20 mouse cellular contexts compared by ENCODE assay signal in the genomic region with DNA sequence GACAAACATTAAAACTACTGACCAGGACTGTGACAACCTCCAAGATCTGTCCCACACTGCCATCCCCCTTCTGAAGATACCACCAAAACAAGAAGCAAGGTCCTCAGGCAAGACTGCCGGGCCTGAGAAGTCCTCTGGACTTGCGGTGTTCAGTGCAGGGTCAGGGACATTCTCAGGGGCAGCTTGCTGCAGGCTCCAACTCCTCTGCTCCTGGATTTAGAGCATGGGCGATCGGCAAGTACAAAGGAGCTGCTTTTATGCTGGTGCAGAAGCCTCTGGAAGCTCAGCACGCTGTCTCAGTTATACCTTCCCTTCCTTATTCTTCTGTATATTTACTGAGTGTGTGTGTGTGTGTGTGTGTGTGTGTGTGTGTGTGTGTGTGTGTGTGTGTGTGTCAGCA.
DNase-seq lines count a peak whose midpoint lies in the region; ATAC-seq and TF ChIP-seq lines count a peak whose summit lies in the region.
"Had no signal": no experiment of that assay in that cellular context is flagged by ENCODE, and none has a peak within 500 bp of the region (broad histone marks: within the 10 kb centered on the region; RNA-seq: fewer than 3 reads in every experiment).

No protein-coding gene starts in this region.

- H3K4me3 ChIP-seq in hindbrain, embryonic 10.5 days = no peak overlapping the region
- no peak overlapping the region for H3K4me3 ChIP-seq in hindbrain, embryonic 16.5 days (ENCODE audit: low read length)
- no peak overlapping the region for H3K4me3 ChIP-seq in midbrain, embryonic 10.5 days
- H3K4me3 ChIP-seq in midbrain, postnatal 0 days (ENCODE audit: low read depth, low read length) = no peak overlapping the region
- H3K4me3 ChIP-seq in midbrain, embryonic 12.5 days = no peak overlapping the region
- H3K4me3 ChIP-seq in midbrain, embryonic 16.5 days (ENCODE audit: low read depth, low read length) = no peak overlapping the region
- H3K4me3 ChIP-seq: embryonic facial prominence, embryonic 10.5 days; erythroblast, embryonic 14.5 days; forebrain, embryonic 10.5 days; heart, embryonic 10.5 days; heart, embryonic 15.5 days had no signal

- peaks cover 7% of the 10 kb centered on the region; the same call in 1 of the 2 replicates for H3K4me1 ChIP-seq in hindbrain, embryonic 10.5 days (replicated peaks)
- no peaks in the 10 kb centered on the region; the same call in 1 of the 2 replicates for H3K4me1 ChIP-seq in hindbrain, embryonic 16.5 days (ENCODE audit: control insufficient read depth, insufficient read depth, low read depth, low read length)
- peaks cover 14% of the 10 kb centered on the region; the same call in 1 of the 2 replicates for H3K4me1 ChIP-seq in midbrain, embryonic 10.5 days
- H3K4me1 ChIP-seq in midbrain, postnatal 0 days (ENCODE audit: insufficient read depth, low read length) = no peaks in the 10 kb centered on the region
- H3K4me1 ChIP-seq in midbrain, embryonic 12.5 days = peaks cover 17% of the 10 kb centered on the region
- H3K4me1 ChIP-seq in midbrain, embryonic 16.5 days (ENCODE audit: control insufficient read depth, insufficient read depth, low read length) = peaks cover 9% of the 10 kb centered on the region
- H3K4me1 ChIP-seq: embryonic facial prominence, embryonic 10.5 days; heart, embryonic 15.5 days had no signal

- H3K27ac ChIP-seq in hindbrain, embryonic 10.5 days = 0 out of 2 replicates have a peak overlapping the region, but pooled peaks have one; percentile 8
- H3K27ac ChIP-seq in hindbrain, embryonic 16.5 days (ENCODE audit: low read depth, low read length) = no peak overlapping the region
- H3K27ac ChIP-seq in midbrain, embryonic 10.5 days (replicated peaks) = peak overlapping the region; percentile 63
- H3K27ac ChIP-seq in midbrain, postnatal 0 days (ENCODE audit: low read depth, low read length) = no peak overlapping the region
- peak overlapping the region; percentile 75 for H3K27ac ChIP-seq in midbrain, embryonic 12.5 days (replicated peaks)
- H3K27ac ChIP-seq in midbrain, embryonic 16.5 days (ENCODE audit: low read length) = no peak overlapping the region
- H3K27ac ChIP-seq: embryonic facial prominence, embryonic 10.5 days; forebrain, embryonic 10.5 days; heart, embryonic 10.5 days; heart, embryonic 15.5 days had no signal

- H3K27me3 ChIP-seq in hindbrain, embryonic 10.5 days (ENCODE audit: insufficient read depth, poor library complexity, severe bottlenecking) = no peaks in the 10 kb centered on the region
- no peaks in the 10 kb centered on the region for H3K27me3 ChIP-seq in hindbrain, embryonic 16.5 days (replicated peaks; ENCODE audit: control insufficient read depth, insufficient read depth, low read length)
- H3K27me3 ChIP-seq in midbrain, embryonic 10.5 days (ENCODE audit: low read depth, poor library complexity, severe bottlenecking) = no peaks in the 10 kb centered on the region
- H3K27me3 ChIP-seq in midbrain, postnatal 0 days (ENCODE audit: insufficient read depth, low read length) = no peaks in the 10 kb centered on the region
- no peaks in the 10 kb centered on the region for H3K27me3 ChIP-seq in midbrain, embryonic 12.5 days
- no peaks in the 10 kb centered on the region for H3K27me3 ChIP-seq in midbrain, embryonic 16.5 days (ENCODE audit: control insufficient read depth, insufficient read depth, low read depth, low read length)
- H3K27me3 ChIP-seq: heart, embryonic 15.5 days had no signal

- no peak for TF ChIP-seq CTCF in midbrain, postnatal 0 days (IDR thresholded peaks at IDR 0.05)

- no peak overlapping the region for H3K4me2 ChIP-seq in hindbrain, embryonic 16.5 days (ENCODE audit: low read length)
- H3K4me2 ChIP-seq in midbrain, postnatal 0 days (ENCODE audit: low read depth, low read length, poor library complexity, severe bottlenecking) = no peak overlapping the region
- H3K4me2 ChIP-seq in midbrain, embryonic 12.5 days (replicated peaks) = no peak overlapping the region
- H3K4me2 ChIP-seq in midbrain, embryonic 16.5 days (ENCODE audit: low read length) = no peak overlapping the region
- H3K4me2 ChIP-seq: heart, embryonic 15.5 days had no signal

- no peaks in the 10 kb centered on the region for H3K9me3 ChIP-seq in hindbrain, embryonic 10.5 days
- no peaks in the 10 kb centered on the region for H3K9me3 ChIP-seq in hindbrain, embryonic 16.5 days (ENCODE audit: control insufficient read depth, low read length)
- H3K9me3 ChIP-seq in midbrain, embryonic 10.5 days (replicated peaks) = peaks cover 3% of the 10 kb centered on the region; the same call in 1 of the 2 replicates
- no peaks in the 10 kb centered on the region for H3K9me3 ChIP-seq in midbrain, postnatal 0 days (ENCODE audit: low read length)
- H3K9me3 ChIP-seq in midbrain, embryonic 12.5 days = no peaks in the 10 kb centered on the region
- H3K9me3 ChIP-seq in midbrain, embryonic 16.5 days (replicated peaks; ENCODE audit: control insufficient read depth, low read length, poor library complexity, severe bottlenecking) = no peaks in the 10 kb centered on the region
- H3K9me3 ChIP-seq: embryonic facial prominence, embryonic 10.5 days; forebrain, embryonic 10.5 days; heart, embryonic 10.5 days; heart, embryonic 15.5 days had no signal

- no peak for DNase-seq in hindbrain, embryonic 10.5 days (ENCODE audit: low spot score)
- no peak for DNase-seq in midbrain, embryonic 10.5 days (ENCODE audit: low spot score)
- no peak for DNase-seq in midbrain, postnatal 0 days (ENCODE audit: low spot score)
- no peak for DNase-seq in ovary, adult 18-20 months (ENCODE audit: low spot score)
- DNase-seq in right cerebral cortex, postnatal 10 days (ENCODE audit: low spot score in 2 of 2) = no peak
- DNase-seq: adrenal gland, postnatal 14 days; cerebellum, adult 2 months; gastrocnemius, postnatal 36 days; heart, adult 18-20 months; heart, postnatal 14 days had no signal

- ATAC-seq in hindbrain, embryonic 16.5 days = no peak
- ATAC-seq in midbrain, postnatal 0 days (ENCODE audit: low FRiP score) = no peak; the same call in 1 of the 2 replicates
- peak; percentile 12; the same call in 1 of the 2 replicates for ATAC-seq in midbrain, embryonic 12.5 days (ENCODE audit: low FRiP score, low read depth)
- ATAC-seq in midbrain, embryonic 16.5 days = peak; percentile 45; the same call in 1 of the 2 replicates
- ATAC-seq: forebrain, embryonic 14.5 days; inflammation-experienced regulatory T-cells, adult 6 months had no signal

- no peak overlapping the region for H3K9ac ChIP-seq in hindbrain, embryonic 16.5 days (ENCODE audit: low read depth, low read length)
- no peak overlapping the region for H3K9ac ChIP-seq in midbrain, postnatal 0 days (replicated peaks; ENCODE audit: low read length, poor library complexity, severe bottlenecking)
- no peak overlapping the region for H3K9ac ChIP-seq in midbrain, embryonic 12.5 days (replicated peaks)
- H3K9ac ChIP-seq in midbrain, embryonic 16.5 days (ENCODE audit: low read depth, low read length) = no peak overlapping the region
- H3K9ac ChIP-seq: heart, embryonic 15.5 days had no signal

- 82% methylated on average over 5 of the region's 5 CpGs for WGBS in hindbrain, embryonic 10.5 days
- 78% methylated on average over 5 of the region's 5 CpGs for WGBS in hindbrain, embryonic 16.5 days
- WGBS in midbrain, embryonic 10.5 days = 68% methylated on average over 5 of the region's 5 CpGs
- WGBS in midbrain, postnatal 0 days = 31% methylated on average over 5 of the region's 5 CpGs
- 65% methylated on average over 5 of the region's 5 CpGs for WGBS in midbrain, embryonic 12.5 days
- WGBS in midbrain, embryonic 16.5 days = 41% methylated on average over 5 of the region's 5 CpGs

- no peaks in the 10 kb centered on the region for H3K36me3 ChIP-seq in hindbrain, embryonic 10.5 days
- no peaks in the 10 kb centered on the region for H3K36me3 ChIP-seq in hindbrain, embryonic 16.5 days (ENCODE audit: control insufficient read depth, insufficient read depth, low read length)
- no peaks in the 10 kb centered on the region for H3K36me3 ChIP-seq in midbrain, embryonic 10.5 days
- H3K36me3 ChIP-seq in midbrain, postnatal 0 days (ENCODE audit: insufficient read depth, low read length) = no peaks in the 10 kb centered on the region
- no peaks in the 10 kb centered on the region for H3K36me3 ChIP-seq in midbrain, embryonic 12.5 days
- H3K36me3 ChIP-seq in midbrain, embryonic 16.5 days (ENCODE audit: control insufficient read depth, insufficient read depth, low read length) = no peaks in the 10 kb centered on the region
- H3K36me3 ChIP-seq: embryonic facial prominence, embryonic 10.5 days; forebrain, embryonic 10.5 days; heart, embryonic 10.5 days; heart, embryonic 15.5 days had no signal

Comparison
In these comparisons a context has a peak if more than half of its experiments do, and no peak if none do; other contexts are left out.
1. H3K27ac ChIP-seq: peak in hindbrain, embryonic 10.5 days (single experiment), midbrain, embryonic 10.5 days (single experiment) and midbrain, embryonic 12.5 days (single experiment); none in hindbrain, embryonic 16.5 days (single experiment), midbrain, postnatal 0 days (single experiment) and midbrain, embryonic 16.5 days (single experiment).
2. ATAC-seq: peak in midbrain, embryonic 12.5 days (single experiment) and midbrain, embryonic 16.5 days (single experiment); none in hindbrain, embryonic 16.5 days (single experiment) and midbrain, postnatal 0 days (single experiment).